Mouse (Mus musculus): ENCODE results near the gene Mfsd12. TPM values are rescaled to one million over a fixed set of nuclear protein-coding genes. Genes with fewer than 3 reads are reported as not detected.

Gene Mfsd12
- total RNA-seq, 2 experiments from 2014 or later: 38.1 to 42.0 TPM

- no peak for DNase-seq (ENCODE audit: low spot score in 2 of 2)
Observed at GRCm38 (mm10) chr10:81327959-81328358, 29.3 kb upstream of the Mfsd12 start.

- no peak for DNase-seq (ENCODE audit: low spot score in 2 of 2)
Observed at GRCm38 (mm10) chr10:81328386-81328785, 28.9 kb upstream of the Mfsd12 start, which contains the start of gene Tbxa2r. Gene Tbxa2r, plus strand, starts transcription at chr10:81328731.

GRCm38 (mm10) chr10:81329194-81329975 is 27.9 kb upstream of the Mfsd12 start:
- no peak for DNase-seq (ENCODE audit: low spot score in 2 of 2)

DNA sequence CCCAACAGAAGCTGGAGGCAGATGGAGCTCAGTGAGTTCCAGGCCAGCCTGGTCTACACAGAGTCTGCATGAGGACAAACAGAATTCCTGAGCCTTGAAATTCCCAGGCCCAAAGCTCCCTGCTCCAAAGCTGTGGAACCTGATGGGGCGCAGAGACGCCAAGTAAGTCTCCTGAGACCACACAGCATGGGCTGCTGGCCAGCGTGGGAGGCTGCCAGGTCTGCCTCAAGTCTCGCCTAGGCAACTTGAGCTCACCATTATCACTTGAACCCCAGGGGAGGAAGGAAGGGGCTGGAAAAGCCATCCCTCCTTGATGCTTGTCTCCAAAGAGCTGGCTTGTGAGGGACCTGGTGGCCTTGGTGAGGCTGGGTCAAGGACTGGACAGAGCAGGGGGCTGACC is 27.3 kb upstream of the Mfsd12 start:
- DNase-seq (ENCODE audit: low spot score in 2 of 2): no peak

- no peak for DNase-seq (ENCODE audit: low spot score in 2 of 2)
Observed at GRCm38 (mm10) chr10:81332277-81332676, 25.0 kb upstream of the Mfsd12 start.

DNA sequence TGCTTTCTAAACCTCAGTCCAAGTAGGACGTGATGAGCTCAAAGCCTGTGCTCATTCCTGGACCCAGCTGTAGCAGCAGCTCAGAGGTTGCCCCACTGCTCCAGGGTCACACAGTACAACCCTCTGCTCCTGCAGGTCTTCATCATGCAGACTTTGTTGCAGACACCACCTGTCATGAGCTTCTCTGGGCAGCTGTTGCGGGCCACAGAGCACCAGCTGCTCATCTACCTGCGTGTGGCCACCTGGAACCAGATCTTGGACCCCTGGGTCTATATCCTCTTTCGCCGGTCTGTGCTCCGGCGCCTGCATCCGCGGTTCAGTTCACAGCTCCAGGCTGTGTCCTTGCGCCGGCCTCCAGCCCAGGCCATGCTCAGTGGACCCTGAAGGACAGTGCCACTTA is 23.0 kb upstream of the Mfsd12 start:
- DNase-seq (ENCODE audit: low spot score in 2 of 2): no peak

- no peak for DNase-seq (ENCODE audit: low spot score in 2 of 2)
Observed at GRCm38 (mm10) chr10:81335393-81336340, 21.6 kb upstream of the Mfsd12 start.

GRCm38 (mm10) chr10:81336558-81336957 is 20.7 kb upstream of the Mfsd12 start:
- DNase-seq (ENCODE audit: low spot score in 2 of 2): no peak

- no peak for DNase-seq (ENCODE audit: low spot score in 2 of 2)
Observed at GRCm38 (mm10) chr10:81340551-81341332, 16.5 kb upstream of the Mfsd12 start.

GRCm38 (mm10) chr10:81341333-81341949 is 15.8 kb upstream of the Mfsd12 start:
- peak; percentile 63 to 75 for DNase-seq (ENCODE audit: low spot score in 2 of 2)

DNA sequence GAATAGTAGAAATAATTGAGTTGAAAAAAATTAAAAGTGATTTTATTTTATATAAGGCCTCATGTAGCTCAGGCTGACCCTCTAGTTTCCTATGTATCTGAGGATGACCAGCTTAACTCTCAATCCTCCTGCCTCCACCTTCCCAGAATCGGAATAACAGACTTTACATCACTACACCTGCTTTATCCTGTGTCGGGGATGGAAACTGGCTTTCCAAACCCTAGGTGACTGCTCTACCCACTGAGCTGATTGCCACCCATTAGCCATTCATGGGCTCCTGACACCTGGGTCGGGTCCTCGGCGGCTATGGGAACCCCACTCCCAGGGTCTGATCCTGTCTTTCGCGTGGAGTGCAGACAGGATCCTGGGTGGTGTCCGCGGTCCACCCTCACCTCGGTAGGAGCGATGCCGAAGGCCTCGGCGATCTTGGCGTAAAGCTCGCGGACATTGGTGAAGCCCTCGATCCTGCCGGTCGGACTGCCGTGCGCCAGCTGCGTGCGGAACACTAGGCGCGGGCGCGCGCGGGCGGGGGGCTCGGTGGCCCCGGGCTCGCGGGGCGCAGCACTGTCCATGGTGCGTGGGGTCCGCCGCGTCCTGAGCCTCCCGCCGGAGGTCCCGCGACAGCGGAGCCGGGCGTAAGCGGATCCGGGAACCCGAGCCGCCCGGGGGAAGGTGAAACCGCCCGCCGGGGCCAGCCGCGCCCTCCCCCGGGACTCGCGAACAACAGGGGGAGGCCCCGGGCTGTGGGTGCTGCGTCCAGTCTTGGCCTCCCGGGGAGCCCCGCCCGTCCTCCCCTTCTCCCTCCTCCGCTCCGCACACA is 14.4 kb upstream of the Mfsd12 start, which contains the start of gene Gipc3:
Gipc3 (minus strand) TSS at position 581 of the 820 bp plus-strand sequence.
- no peak for DNase-seq (ENCODE audit: low spot score in 2 of 2)

- DNase-seq (ENCODE audit: low spot score in 2 of 2): no peak
Observed at GRCm38 (mm10) chr10:81344421-81345161, 12.7 kb upstream of the Mfsd12 start.

DNA sequence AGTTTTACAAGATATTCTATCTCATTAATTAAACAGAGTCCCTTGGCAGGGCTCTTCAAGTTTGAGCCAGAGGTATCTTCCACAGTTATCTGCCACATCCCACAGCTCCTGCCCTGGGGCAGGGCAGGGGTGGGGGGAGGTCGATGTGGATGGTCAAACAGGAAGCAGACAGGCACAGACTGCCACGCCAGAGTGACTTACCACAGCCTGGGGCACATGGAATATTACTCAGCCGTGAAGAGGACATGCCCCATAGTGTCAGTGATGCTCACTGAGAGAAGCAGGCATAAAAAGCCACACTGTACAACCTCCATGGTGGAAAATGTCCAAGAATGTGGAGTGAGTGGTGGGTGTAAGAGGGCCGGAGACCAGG is 12.1 kb upstream of the Mfsd12 start:
- no peak for DNase-seq (ENCODE audit: low spot score in 2 of 2)

DNA sequence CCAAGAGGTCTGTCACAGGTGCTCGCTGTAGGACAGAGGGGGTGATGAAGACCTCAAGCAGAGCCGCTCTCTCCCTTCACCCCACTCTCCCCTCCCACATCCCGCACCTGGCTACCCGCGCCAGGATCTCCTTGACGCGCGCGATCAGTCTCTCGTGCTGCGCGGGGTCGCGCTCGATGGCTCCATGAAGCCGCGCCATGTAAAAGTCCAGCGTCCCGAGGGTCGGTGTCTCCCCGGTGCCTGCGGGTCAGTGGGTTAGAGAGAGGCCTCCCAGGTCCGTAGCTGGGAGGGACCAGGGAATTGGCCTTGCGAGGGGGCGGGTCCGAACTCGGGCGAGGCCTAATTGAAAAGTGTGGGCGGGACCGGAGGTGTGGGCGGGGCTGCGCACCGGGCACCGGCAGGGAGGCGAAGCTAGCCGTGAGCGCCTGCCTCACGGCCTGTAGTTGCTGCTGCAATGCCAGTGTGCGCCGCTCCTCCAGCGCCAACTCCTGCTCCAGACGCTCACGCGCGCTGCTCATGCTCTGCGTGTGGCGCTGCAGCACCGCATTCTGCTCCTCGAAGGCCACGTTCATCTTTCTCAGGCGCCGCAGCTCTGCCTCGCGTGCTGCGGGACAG is 10.7 kb upstream of the Mfsd12 start:
- DNase-seq (ENCODE audit: low spot score in 2 of 2): peak; percentile 52 to 70

DNA sequence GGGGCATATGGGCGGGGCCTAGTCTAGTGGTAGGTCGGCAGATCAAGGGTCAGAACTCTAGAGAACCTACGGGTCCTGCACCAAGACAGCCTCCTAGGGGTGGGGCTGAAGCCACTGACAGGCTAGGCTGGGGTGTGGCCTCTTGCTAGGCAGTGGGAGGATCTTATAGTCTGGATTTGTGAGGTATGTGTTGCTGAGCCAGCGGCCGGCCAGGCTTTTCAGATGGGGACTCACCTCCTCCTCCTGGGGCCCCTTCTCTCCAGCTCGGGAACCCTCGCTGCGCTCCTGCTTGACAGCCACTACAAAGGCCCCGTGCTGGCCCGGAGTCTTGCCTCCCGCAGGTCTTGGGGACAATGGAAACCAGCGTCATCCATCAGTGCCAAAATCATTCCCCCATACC is 8.1 kb upstream of the Mfsd12 start:
- no peak for DNase-seq (ENCODE audit: low spot score in 2 of 2)

DNA sequence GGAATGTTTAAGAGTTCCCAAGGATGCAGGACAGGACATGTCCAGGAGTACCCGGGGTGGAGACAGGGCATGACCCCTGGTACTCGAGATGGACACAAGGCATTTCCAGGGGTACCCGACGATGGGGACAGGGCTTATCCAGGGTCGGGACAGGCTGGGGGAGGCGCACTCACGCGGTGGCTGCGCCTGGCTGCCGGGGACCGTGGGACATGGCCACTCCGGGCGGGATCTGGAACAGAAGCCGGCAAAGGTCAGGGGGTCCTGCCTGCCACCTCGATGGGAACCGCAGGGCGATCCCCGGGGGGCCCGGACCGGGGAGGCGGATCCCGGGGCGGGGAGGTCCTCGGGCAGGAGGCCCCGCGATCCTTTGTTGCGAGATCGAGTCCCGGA is 7.3 kb upstream of the Mfsd12 start:
- no peak for DNase-seq (ENCODE audit: low spot score in 2 of 2)

DNA sequence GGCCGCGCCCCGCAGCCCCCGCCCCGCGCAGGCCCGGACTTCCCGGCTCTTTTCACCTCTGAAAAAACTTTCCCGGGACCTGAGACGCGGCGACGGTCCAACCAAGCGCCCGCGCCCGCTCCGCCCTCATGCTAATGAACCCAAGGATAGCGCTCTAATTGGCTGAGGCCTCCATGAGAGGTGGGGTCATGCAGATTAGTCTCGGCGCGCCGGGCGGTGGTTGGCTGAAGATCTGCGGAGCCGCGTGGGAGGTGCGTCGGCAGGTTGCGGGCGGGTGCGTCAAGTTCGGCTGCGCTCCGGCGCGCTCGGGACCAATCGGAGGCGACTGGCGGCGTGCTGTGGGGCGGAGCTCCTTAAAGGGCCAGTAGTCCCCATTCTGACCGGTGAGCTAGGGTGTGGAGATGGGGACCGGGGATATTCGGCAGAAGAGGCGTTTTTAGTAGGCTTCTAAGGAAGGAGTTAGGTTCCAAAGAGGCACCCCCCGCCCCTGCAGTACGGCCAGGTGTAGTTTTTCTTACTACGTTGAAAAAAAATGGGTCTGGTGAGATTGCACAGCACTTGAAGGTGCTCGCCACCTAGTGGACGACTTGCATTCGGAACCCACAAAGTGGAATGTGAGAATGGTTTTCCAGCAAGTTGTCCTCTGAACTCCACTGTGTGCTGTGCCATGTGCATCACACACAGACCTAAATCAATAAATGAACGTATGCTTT is 6.8 kb upstream of the Mfsd12 start, which contains the start of gene Hmg20b:
Hmg20b (minus strand) TSS at position 130 of the 713 bp plus-strand sequence.
- peak; percentile 99 to 100 for DNase-seq (ENCODE audit: low spot score in 2 of 2)
